Mouse (Mus musculus) embryonic fibroblast, embryonic 13.5 days (primary cell): ENCODE data around the gene Psma3.
"Not testable (repeated sequence)": the region's sequence is repeated elsewhere in the genome, so short reads cannot be mapped to it uniquely, and the experiment has no call there.

Experiments used
- CTCF ChIP-seq: IDR thresholded peaks from 2 replicates; pipeline ENCODE4 v1.5.1; 2011; ENCODE audit warnings: mild to moderate bottlenecking, control low read depth, low read length, moderate library complexity, borderline replicate concordance; ENCODE audit not compliant: insufficient read depth
- POLR2A ChIP-seq: IDR thresholded peaks from 2 replicates; pipeline ENCODE4 v1.6.1; 2011; ENCODE audit warnings: low read depth, mild to moderate bottlenecking, control low read depth, low read length, moderate library complexity

- not testable (repeated sequence) for TF ChIP-seq CTCF, POLR2A
Observed at GRCm38 (mm10) chr12:71028265-71028664, 53.8 kb downstream of the Psma3 start.
